Mouse (Mus musculus) MEL (cell line): ENCODE data around the gene Thada. TPM values are rescaled to one million over a fixed set of nuclear protein-coding genes. Genes with fewer than 3 reads are reported as not detected.

Source experiments
- DNase-seq: peaks from one replicate; pipeline ENCODE4 v3.0.0; 2011; ENCODE audit warnings: low read depth, low spot score
- H3K27ac ChIP-seq: 2 replicates; pipeline ENCODE4 v1.5.1; 2012; ENCODE audit warnings: low read depth, mild to moderate bottlenecking, control low read depth, low read length, moderate library complexity; ENCODE audit not compliant: control insufficient read depth
- H3K27me3 ChIP-seq, 2 experiments: fragments of 150-350 bp in 1 of 2; sonication (generic) in 1 of 2; 2 replicates each; pipeline ENCODE4 v1.6.1; 2012; ENCODE audit warnings: low read length in 2 of 2, mild to moderate bottlenecking in 2 of 2, improper control_type of control experiment in 1 of 2, moderate library complexity in 1 of 2; ENCODE audit not compliant: insufficient read depth in 2 of 2, control insufficient read depth in 1 of 2
- H3K36me3 ChIP-seq, 2 experiments: 2 replicates each; pipeline ENCODE4 v1.6.1; 2012 to 2014; ENCODE audit warnings: low read length in 2 of 2, improper control_type of control experiment in 1 of 2, inconsistent platforms in 1 of 2, mild to moderate bottlenecking in 1 of 2; ENCODE audit not compliant: insufficient read depth in 2 of 2, control insufficient read depth in 1 of 2
- H3K4me1 ChIP-seq, 2 experiments: fragments of 150-350 bp in 1 of 2; sonication (generic) in 1 of 2; 2 replicates each; pipeline ENCODE4 v1.6.1; 2012; ENCODE audit warnings: low read length in 2 of 2, improper control_type of control experiment in 1 of 2, mild to moderate bottlenecking in 1 of 2; ENCODE audit not compliant: insufficient read depth in 2 of 2, control insufficient read depth in 1 of 2
- H3K4me3 ChIP-seq, 2 experiments: fragments of 150-350 bp in 1 of 2; sonication (generic) in 1 of 2; 2 replicates each; pipeline ENCODE4 v1.5.1; 2012; ENCODE audit warnings: low read depth in 2 of 2, low read length in 2 of 2, mild to moderate bottlenecking in 2 of 2, moderate library complexity in 2 of 2, control low read depth in 1 of 2, improper control_type of control experiment in 1 of 2; ENCODE audit not compliant: control insufficient read depth in 1 of 2, insufficient read depth in 1 of 2
- H3K79me2 ChIP-seq: 2 replicates; pipeline ENCODE4 v1.6.1; 2012; ENCODE audit warnings: mild to moderate bottlenecking, low read length, moderate library complexity; ENCODE audit not compliant: control insufficient read depth, poor library complexity, insufficient read depth
- H3K9ac ChIP-seq: 2 replicates; pipeline ENCODE4 v1.6.1; 2012; ENCODE audit warnings: low read depth, mild to moderate bottlenecking, control low read depth, low read length, moderate library complexity; ENCODE audit not compliant: control insufficient read depth, poor library complexity, severe bottlenecking
- H3K9me3 ChIP-seq: fragments of 150-350 bp; sonication (generic); replicated peaks from 2 replicates; pipeline ENCODE4 v1.6.1; 2012; ENCODE audit warnings: mild to moderate bottlenecking, low read length, improper control_type of control experiment, moderate library complexity; ENCODE audit not compliant: insufficient read depth
- EP300 ChIP-seq, 2 experiments: IDR thresholded peaks; 2 replicates each; pipeline ENCODE4 v1.6.1; 2011; ENCODE audit warnings: improper control_type of control experiment in 2 of 2, low read length in 2 of 2, low read depth in 1 of 2, mild to moderate bottlenecking in 1 of 2
- GABPA ChIP-seq: IDR thresholded peaks from 2 replicates; pipeline ENCODE4 v1.6.1; 2012; ENCODE audit warnings: low read depth, mild to moderate bottlenecking, inconsistent platforms, low read length, improper control_type of control experiment, moderate library complexity
- GATA1 ChIP-seq: IDR thresholded peaks from 2 replicates; pipeline ENCODE4 v1.6.1; 2011; ENCODE audit warnings: low read depth, low read length, improper control_type of control experiment
- HCFC1 ChIP-seq: IDR thresholded peaks from 2 replicates; pipeline ENCODE4 v1.6.1; 2012; ENCODE audit warnings: low read depth, mild to moderate bottlenecking, inconsistent platforms, low read length, improper control_type of control experiment, moderate library complexity
- MAFK ChIP-seq: IDR thresholded peaks from 2 replicates; pipeline ENCODE4 v1.6.1; 2011; ENCODE audit warnings: low read depth, mild to moderate bottlenecking, low read length, improper control_type of control experiment, borderline replicate concordance
- MAX ChIP-seq: IDR thresholded peaks from 2 replicates; pipeline ENCODE4 v1.6.1; 2011; ENCODE audit warnings: low read length, improper control_type of control experiment
- MAZ ChIP-seq: IDR thresholded peaks from 2 replicates; pipeline ENCODE4 v1.6.1; 2012; ENCODE audit warnings: low read depth, mild to moderate bottlenecking, inconsistent platforms, low read length, improper control_type of control experiment
- MXI1 ChIP-seq: IDR thresholded peaks from 2 replicates; pipeline ENCODE4 v1.6.1; 2011; ENCODE audit warnings: mild to moderate bottlenecking, low read depth, low read length, improper control_type of control experiment
- MYB ChIP-seq: IDR thresholded peaks from 2 replicates; pipeline ENCODE4 v1.6.1; 2011; ENCODE audit warnings: mild to moderate bottlenecking, low read depth, low read length, improper control_type of control experiment
- POLR2A ChIP-seq, 2 experiments: IDR thresholded peaks; 2 replicates each; pipeline ENCODE4 v1.6.1; 2011 to 2012; ENCODE audit warnings: low read length in 2 of 2, mild to moderate bottlenecking in 2 of 2, control low read depth in 1 of 2, improper control_type of control experiment in 1 of 2, low read depth in 1 of 2, moderate library complexity in 1 of 2; ENCODE audit not compliant: control insufficient read depth in 1 of 2, insufficient read depth in 1 of 2, poor library complexity in 1 of 2
- POLR2AphosphoS2 ChIP-seq: IDR thresholded peaks from 2 replicates; pipeline ENCODE4 v1.6.1; 2011; ENCODE audit warnings: low read length, improper control_type of control experiment
- POLR2AphosphoS5 ChIP-seq: IDR thresholded peaks from 2 replicates; pipeline ENCODE4 v1.6.1; 2012; ENCODE audit warnings: low read depth, borderline replicate concordance, mild to moderate bottlenecking, inconsistent platforms, low read length, moderate library complexity, mixed read lengths
- RCOR1 ChIP-seq: IDR thresholded peaks from 2 replicates; pipeline ENCODE4 v1.6.1; 2012; ENCODE audit warnings: low read depth, mild to moderate bottlenecking, inconsistent platforms, low read length, improper control_type of control experiment
- TAL1 ChIP-seq: IDR thresholded peaks from 2 replicates; pipeline ENCODE4 v1.6.1; 2012; ENCODE audit warnings: mild to moderate bottlenecking, inconsistent platforms, low read length, moderate library complexity, mixed read lengths
- TCF12 ChIP-seq: IDR thresholded peaks from 2 replicates; pipeline ENCODE4 v1.6.1; 2014; ENCODE audit warnings: low read depth, mild to moderate bottlenecking, inconsistent platforms, low read length, improper control_type of control experiment, moderate library complexity
- UBTF ChIP-seq: IDR thresholded peaks from 2 replicates; pipeline ENCODE4 v1.6.1; 2012; ENCODE audit warnings: low read depth, mild to moderate bottlenecking, inconsistent platforms, low read length, improper control_type of control experiment, moderate library complexity, borderline replicate concordance; ENCODE audit not compliant: insufficient read depth
- USF1 ChIP-seq: IDR thresholded peaks from 2 replicates; pipeline ENCODE4 v1.6.1; 2014; ENCODE audit warnings: low read depth, mild to moderate bottlenecking, inconsistent platforms, low read length, improper control_type of control experiment, moderate library complexity
- USF2 ChIP-seq, 2 experiments: IDR thresholded peaks; 2 replicates each; pipeline ENCODE4 v1.6.1; 2011 to 2012; ENCODE audit warnings: improper control_type of control experiment in 2 of 2, low read length in 2 of 2, borderline replicate concordance in 1 of 2, inconsistent platforms in 1 of 2, low read depth in 1 of 2, mild to moderate bottlenecking in 1 of 2; ENCODE audit not compliant: insufficient read depth in 1 of 2
- ZMIZ1 ChIP-seq: IDR thresholded peaks from 2 replicates; pipeline ENCODE4 v1.6.1; 2012; ENCODE audit warnings: low read depth, mild to moderate bottlenecking, inconsistent platforms, low read length, improper control_type of control experiment, moderate library complexity
- polyA plus RNA-seq, 2 experiments: library from polyadenylated mRNA; stranded (reverse) in 1 of 2; unstranded in 1 of 2; fragments of >175 nt in 1 of 2; fragments of >200 nt in 1 of 2; gene quantifications; 2 replicates each; pipeline versions ENCODE4 v1.2.1 to v1.2.4; 2012; ENCODE audit warnings: low replicate concordance in 2 of 2, low read depth in 1 of 2; ENCODE audit not compliant: insufficient read length in 2 of 2, insufficient read depth in 1 of 2, missing spikeins in 1 of 2
- total RNA-seq: library from RNA; depleted of rRNA; stranded (reverse); fragments of 300-350 nt; gene quantifications from 2 replicates; pipeline ENCODE4 v1.2.3, GENCODE M21; 2012

Thada gene
- total and polyA plus RNA-seq, 3 experiments = 19.8 to 20.6 TPM; not detected in 1

- no peak for DNase-seq
- H3K27me3 ChIP-seq = no peaks in the 10 kb centered on the region
- H3K4me1 ChIP-seq = peaks cover 3 to 14% of the 10 kb centered on the region in 2 experiments
- H3K9me3 ChIP-seq = no peaks in the 10 kb centered on the region
- no peak overlapping the region for H3K27ac ChIP-seq
- H3K79me2 ChIP-seq = no peaks in the 10 kb centered on the region
- no peak overlapping the region for H3K9ac ChIP-seq
- H3K36me3 ChIP-seq = peaks cover 0 to 7% of the 10 kb centered on the region in 2 experiments; a peak in 2 of 4 replicates
- TF ChIP-seq MAX (no peak), GABPA (no peak), MXI1 (no peak), RCOR1 (no peak), POLR2A (IDR thresholded peaks at IDR 0.05; ENCODE audit: control insufficient read depth in 1 of 2, insufficient read depth in 1 of 2, low read depth in 1 of 2, low read length in 2 of 2, poor library complexity in 1 of 2) (no peak), POLR2AphosphoS5 (no peak), ZMIZ1 (no peak)
- TF ChIP-seq, all 39 proteins: peak for 0
- H3K4me3 ChIP-seq = no peak overlapping the region
Observed at GRCm38 (mm10) chr17:84176446-84176845, 289.6 kb downstream of the Thada start.

GRCm38 (mm10) chr17:84175196-84175595 is 290.8 kb downstream of the Thada start:
- Histone ChIP-seq H3K27me3 (no peaks in the 10 kb centered on the region), H3K36me3 (peaks cover 0 to 3% of the 10 kb centered on the region in 2 experiments; a peak in 2 of 4 replicates), H3K79me2 (no peaks in the 10 kb centered on the region), H3K27ac (no peak overlapping the region), H3K9ac (no peak overlapping the region), H3K4me1 (peaks cover 1 to 4% of the 10 kb centered on the region in 2 experiments; a peak in 3 of 4 replicates), H3K4me3 (no peak overlapping the region), H3K9me3 (no peaks in the 10 kb centered on the region)
- no peak for DNase-seq
- TF ChIP-seq USF2 (IDR thresholded peaks at IDR 0.05; ENCODE audit: borderline replicate concordance in 1 of 2, insufficient read depth in 1 of 2, low read depth in 1 of 2, low read length in 2 of 2) = no peak
- no peak for TF ChIP-seq GATA1

- Histone ChIP-seq H3K9ac (no peak overlapping the region), H3K27ac (no peak overlapping the region), H3K27me3 (no peaks in the 10 kb centered on the region), H3K4me1 (peaks cover 0 to 2% of the 10 kb centered on the region in 2 experiments; a peak in 1 of 4 replicates), H3K79me2 (no peaks in the 10 kb centered on the region), H3K4me3 (no peak overlapping the region), H3K36me3 (no peaks in the 10 kb centered on the region), H3K9me3 (no peaks in the 10 kb centered on the region)
- no peak for DNase-seq
- TF ChIP-seq USF2 (IDR thresholded peaks at IDR 0.05; ENCODE audit: borderline replicate concordance in 1 of 2, insufficient read depth in 1 of 2, low read depth in 1 of 2, low read length in 2 of 2) = no peak
- no peak for TF ChIP-seq UBTF
- no peak for TF ChIP-seq MAFK
- TF ChIP-seq POLR2AphosphoS2 = no peak
- TF ChIP-seq EP300 (IDR thresholded peaks at IDR 0.05; ENCODE audit: low read depth in 1 of 2, low read length in 2 of 2) = no peak
- no peak for TF ChIP-seq GABPA
- no peak for TF ChIP-seq MYB
- TF ChIP-seq USF1 = no peak
- TF ChIP-seq TCF12 = no peak
- no peak for TF ChIP-seq MAZ
- no peak for TF ChIP-seq HCFC1
- no peak for TF ChIP-seq TAL1
Observed at GRCm38 (mm10) chr17:84167377-84167776, 298.6 kb downstream of the Thada start.
